Mouse (Mus musculus) forebrain, embryonic 14.5 days (tissue): ENCODE data around the gene Itih5. TPM values are rescaled to one million over a fixed set of nuclear protein-coding genes. Genes with fewer than 3 reads are reported as not detected.

Source experiments
- ATAC-seq: fragments of 200-750 bp; cut with Nextera tagmentation; 2 replicates; pipeline ENCODE4 v1.8.0; 2017; ENCODE audit warnings: mild to moderate bottlenecking, moderate library complexity
- DNase-seq: peaks from one replicate; pipeline ENCODE4 v3.0.0-alpha.2; 2015; ENCODE audit warnings: low spot score
- H3K27ac ChIP-seq: fragments of 300-500 bp; sonication (generic); 2 replicates; pipeline ENCODE4 v1.5.1; 2014; ENCODE audit warnings: low read depth, mild to moderate bottlenecking, control low read depth, low read length, moderate library complexity
- H3K27me3 ChIP-seq: fragments of 300-500 bp; sonication (generic); replicated peaks from 2 replicates; pipeline ENCODE4 v1.6.1; 2014; ENCODE audit warnings: low read length, control low read depth, mixed read lengths; ENCODE audit not compliant: control insufficient read depth, insufficient read depth
- H3K36me3 ChIP-seq: fragments of 300-500 bp; sonication (generic); 2 replicates; pipeline ENCODE4 v1.6.1; 2014; ENCODE audit warnings: low read length, control low read depth; ENCODE audit not compliant: control insufficient read depth, insufficient read depth
- H3K4me1 ChIP-seq: fragments of 300-500 bp; sonication (generic); 2 replicates; pipeline ENCODE4 v1.6.1; 2014; ENCODE audit warnings: antibody characterized with exemption, low read length, control low read depth; ENCODE audit not compliant: control insufficient read depth, insufficient read depth
- H3K4me2 ChIP-seq: fragments of 300-500 bp; sonication (generic); 2 replicates; pipeline ENCODE4 v1.6.1; 2014; ENCODE audit warnings: mild to moderate bottlenecking, control low read depth, low read length
- H3K4me3 ChIP-seq: fragments of 300-500 bp; sonication (generic); 2 replicates; pipeline ENCODE4 v1.5.1; 2014; ENCODE audit warnings: low read depth, low read length, control low read depth
- H3K9ac ChIP-seq: fragments of 300-500 bp; sonication (generic); 2 replicates; pipeline ENCODE4 v1.6.1; 2014; ENCODE audit warnings: mild to moderate bottlenecking, low read length, control low read depth, moderate library complexity
- H3K9me3 ChIP-seq: fragments of 300-500 bp; sonication (generic); replicated peaks from 2 replicates; pipeline ENCODE4 v1.6.1; 2016; ENCODE audit warnings: low read length, control low read depth, mixed read lengths; ENCODE audit not compliant: control insufficient read depth
- WGBS: fragments of 180-500 bp; shearing (Covaris S2); extraction: QIAGEN DNeasy Blood & Tissue Kit; methylation state at CpG from one replicate; pipeline ENCODE4 v1.1.7; 2014; 5-methylcytosine and 5-hydroxymethylcytosine counted together
- polyA plus RNA-seq: library from polyadenylated mRNA; unstranded; fragments of >200 nt; fragmentation: Nextera tagmentation; extraction: Ambion mirVana; gene quantifications from 2 replicates; pipeline ENCODE4 v1.2.1, GENCODE M21; 2014

Gene Itih5
- polyA plus RNA-seq, 1 experiment from 2014 or later: 3.4 TPM

- Histone ChIP-seq H3K9ac (no peak overlapping the region), H3K27me3 (no peaks in the 10 kb centered on the region), H3K27ac (no peak overlapping the region), H3K9me3 (no peaks in the 10 kb centered on the region), H3K4me1 (peaks cover 5% of the 10 kb centered on the region), H3K36me3 (no peaks in the 10 kb centered on the region), H3K4me2 (no peak overlapping the region), H3K4me3 (no peak overlapping the region)
- ATAC-seq (no peak), DNase-seq (no peak)
- 85% methylated on average over 5 of the region's 5 CpGs for WGBS
Observed at GRCm38 (mm10) chr2:10152590-10152989, 781 bp upstream of the Itih5 start.

GRCm38 (mm10) chr2:10157184-10157583 is 3.8 kb downstream of the Itih5 start:
- WGBS: 86% methylated on average over 10 of the region's 10 CpGs
- H3K4me1 ChIP-seq: peaks cover 5% of the 10 kb centered on the region
- no peaks in the 10 kb centered on the region for H3K9me3 ChIP-seq
- H3K9ac ChIP-seq: no peak overlapping the region
- no peaks in the 10 kb centered on the region for H3K36me3 ChIP-seq
- H3K27ac ChIP-seq: no peak overlapping the region
- H3K27me3 ChIP-seq: no peaks in the 10 kb centered on the region
- no peak overlapping the region for H3K4me2 ChIP-seq
- H3K4me3 ChIP-seq: no peak overlapping the region
- ATAC-seq (no peak), DNase-seq (no peak)

- H3K36me3 ChIP-seq: no peaks in the 10 kb centered on the region
- H3K9ac ChIP-seq: no peak overlapping the region
- no peaks in the 10 kb centered on the region for H3K4me1 ChIP-seq
- ATAC-seq (no peak), DNase-seq (no peak)
- no peak overlapping the region for H3K4me2 ChIP-seq
- H3K4me3 ChIP-seq: no peak overlapping the region
- no peaks in the 10 kb centered on the region for H3K9me3 ChIP-seq
- WGBS: 91% methylated on average over 4 of the region's 4 CpGs
- no peaks in the 10 kb centered on the region for H3K27me3 ChIP-seq
- H3K27ac ChIP-seq: no peak overlapping the region
Observed at GRCm38 (mm10) chr2:10162011-10162410, 8.6 kb downstream of the Itih5 start.

GRCm38 (mm10) chr2:10166635-10167034 is 13.3 kb downstream of the Itih5 start:
- H3K27me3 ChIP-seq: no peaks in the 10 kb centered on the region
- no peak overlapping the region for H3K27ac ChIP-seq
- no peak overlapping the region for H3K9ac ChIP-seq
- no peaks in the 10 kb centered on the region for H3K4me1 ChIP-seq
- H3K9me3 ChIP-seq: no peaks in the 10 kb centered on the region
- no peak overlapping the region for H3K4me2 ChIP-seq
- no peak overlapping the region for H3K4me3 ChIP-seq
- DNase-seq (no peak), ATAC-seq (no peak)
- 79% methylated on average over 6 of the region's 6 CpGs for WGBS
- H3K36me3 ChIP-seq: no peaks in the 10 kb centered on the region

- Histone ChIP-seq H3K9ac (no peak overlapping the region), H3K4me1 (no peaks in the 10 kb centered on the region), H3K4me3 (no peak overlapping the region), H3K27ac (no peak overlapping the region), H3K27me3 (no peaks in the 10 kb centered on the region), H3K4me2 (no peak overlapping the region), H3K9me3 (no peaks in the 10 kb centered on the region), H3K36me3 (no peaks in the 10 kb centered on the region)
- ATAC-seq: no peak
- DNase-seq: no peak
- WGBS: 94% methylated on average over 11 of the region's 11 CpGs
Observed at GRCm38 (mm10) chr2:10167283-10167682, 13.9 kb downstream of the Itih5 start.

GRCm38 (mm10) chr2:10168016-10168415 is 14.6 kb downstream of the Itih5 start:
- ATAC-seq (no peak), DNase-seq (no peak)
- WGBS: 68% methylated on average over 8 of the region's 8 CpGs
- Histone ChIP-seq H3K4me3 (no peak overlapping the region), H3K9ac (no peak overlapping the region), H3K27me3 (no peaks in the 10 kb centered on the region), H3K36me3 (no peaks in the 10 kb centered on the region), H3K9me3 (no peaks in the 10 kb centered on the region), H3K4me2 (no peak overlapping the region), H3K27ac (no peak overlapping the region), H3K4me1 (no peaks in the 10 kb centered on the region)

GRCm38 (mm10) chr2:10169991-10170390 is 16.6 kb downstream of the Itih5 start:
- no peak for DNase-seq
- ATAC-seq: no peak
- 94% methylated on average over 16 of the region's 16 CpGs for WGBS

GRCm38 (mm10) chr2:10193553-10193952 is 40.2 kb downstream of the Itih5 start:
- 82% methylated on average over 3 of the region's 3 CpGs for WGBS

More at GRCm38 (mm10) chr2:10169991-10170390, 16.6 kb downstream of the Itih5 start:
- Histone ChIP-seq H3K27ac (no peak overlapping the region), H3K36me3 (no peaks in the 10 kb centered on the region), H3K9me3 (no peaks in the 10 kb centered on the region), H3K27me3 (no peaks in the 10 kb centered on the region), H3K4me3 (no peak overlapping the region), H3K4me2 (no peak overlapping the region), H3K4me1 (no peaks in the 10 kb centered on the region), H3K9ac (no peak overlapping the region)

GRCm38 (mm10) chr2:10195162-10195561 is 41.8 kb downstream of the Itih5 start:
- H3K9me3 ChIP-seq: no peaks in the 10 kb centered on the region
- ATAC-seq: no peak
- no peak overlapping the region for H3K27ac ChIP-seq
- H3K4me2 ChIP-seq: no peak overlapping the region
- DNase-seq: no peak
- H3K4me1 ChIP-seq: no peaks in the 10 kb centered on the region
- H3K27me3 ChIP-seq: no peaks in the 10 kb centered on the region
- H3K9ac ChIP-seq: no peak overlapping the region
- no peak overlapping the region for H3K4me3 ChIP-seq
- no peaks in the 10 kb centered on the region for H3K36me3 ChIP-seq
- WGBS: 73% methylated on average over 3 of the region's 3 CpGs

More at GRCm38 (mm10) chr2:10193553-10193952, 40.2 kb downstream of the Itih5 start:
- Histone ChIP-seq H3K27me3 (no peaks in the 10 kb centered on the region), H3K4me3 (no peak overlapping the region), H3K4me2 (no peak overlapping the region), H3K27ac (no peak overlapping the region), H3K9ac (no peak overlapping the region), H3K9me3 (no peaks in the 10 kb centered on the region), H3K36me3 (no peaks in the 10 kb centered on the region), H3K4me1 (no peaks in the 10 kb centered on the region)
- no peak for ATAC-seq
- DNase-seq: no peak
